Mouse (Mus musculus) MEL (cell line): ENCODE measurements at regions not wholly inside any gene's neighbourhood (a gene's known extent, or its start where the extent isn't known, plus 50 kb on each side); places are given as distances from the start of the nearest gene placed in this dataset.

Experiments
- DNase-seq: peaks from one replicate; pipeline ENCODE4 v3.0.0; 2011; ENCODE audit warnings: low read depth, low spot score
- H3K27ac ChIP-seq: 2 replicates; pipeline ENCODE4 v1.5.1; 2012; ENCODE audit warnings: low read depth, mild to moderate bottlenecking, control low read depth, low read length, moderate library complexity; ENCODE audit not compliant: control insufficient read depth
- H3K27me3 ChIP-seq, 2 experiments: fragments of 150-350 bp in 1 of 2; sonication (generic) in 1 of 2; 2 replicates each; pipeline ENCODE4 v1.6.1; 2012; ENCODE audit warnings: low read length in 2 of 2, mild to moderate bottlenecking in 2 of 2, improper control_type of control experiment in 1 of 2, moderate library complexity in 1 of 2; ENCODE audit not compliant: insufficient read depth in 2 of 2, control insufficient read depth in 1 of 2
- H3K36me3 ChIP-seq, 2 experiments: 2 replicates each; pipeline ENCODE4 v1.6.1; 2012 to 2014; ENCODE audit warnings: low read length in 2 of 2, improper control_type of control experiment in 1 of 2, inconsistent platforms in 1 of 2, mild to moderate bottlenecking in 1 of 2; ENCODE audit not compliant: insufficient read depth in 2 of 2, control insufficient read depth in 1 of 2
- H3K4me1 ChIP-seq, 2 experiments: fragments of 150-350 bp in 1 of 2; sonication (generic) in 1 of 2; 2 replicates each; pipeline ENCODE4 v1.6.1; 2012; ENCODE audit warnings: low read length in 2 of 2, improper control_type of control experiment in 1 of 2, mild to moderate bottlenecking in 1 of 2; ENCODE audit not compliant: insufficient read depth in 2 of 2, control insufficient read depth in 1 of 2
- H3K4me3 ChIP-seq, 2 experiments: fragments of 150-350 bp in 1 of 2; sonication (generic) in 1 of 2; 2 replicates each; pipeline ENCODE4 v1.5.1; 2012; ENCODE audit warnings: low read depth in 2 of 2, low read length in 2 of 2, mild to moderate bottlenecking in 2 of 2, moderate library complexity in 2 of 2, control low read depth in 1 of 2, improper control_type of control experiment in 1 of 2; ENCODE audit not compliant: control insufficient read depth in 1 of 2, insufficient read depth in 1 of 2
- H3K79me2 ChIP-seq: 2 replicates; pipeline ENCODE4 v1.6.1; 2012; ENCODE audit warnings: mild to moderate bottlenecking, low read length, moderate library complexity; ENCODE audit not compliant: control insufficient read depth, poor library complexity, insufficient read depth
- H3K9ac ChIP-seq: 2 replicates; pipeline ENCODE4 v1.6.1; 2012; ENCODE audit warnings: low read depth, mild to moderate bottlenecking, control low read depth, low read length, moderate library complexity; ENCODE audit not compliant: control insufficient read depth, poor library complexity, severe bottlenecking
- H3K9me3 ChIP-seq: fragments of 150-350 bp; sonication (generic); replicated peaks from 2 replicates; pipeline ENCODE4 v1.6.1; 2012; ENCODE audit warnings: mild to moderate bottlenecking, low read length, improper control_type of control experiment, moderate library complexity; ENCODE audit not compliant: insufficient read depth
- CHD2 ChIP-seq: IDR thresholded peaks from 2 replicates; pipeline ENCODE4 v1.6.1; 2011; ENCODE audit warnings: low read length, improper control_type of control experiment
- CTCF ChIP-seq, 3 experiments: IDR thresholded peaks in 2 of 3; conservative IDR thresholded peaks in 1 of 3; 2 replicates each; pipeline ENCODE4 v1.5.1; 2011 to 2012; ENCODE audit warnings: low read length in 3 of 3, low read depth in 2 of 3, mild to moderate bottlenecking in 2 of 3, improper control_type of control experiment in 1 of 3, inconsistent platforms in 1 of 3, mixed read lengths in 1 of 3, moderate library complexity in 1 of 3; ENCODE audit not compliant: control insufficient read depth in 1 of 3, insufficient read depth in 1 of 3, poor library complexity in 1 of 3, severe bottlenecking in 1 of 3
- ELF1 ChIP-seq: IDR thresholded peaks from 2 replicates; pipeline ENCODE4 v1.6.1; 2014; ENCODE audit warnings: low read depth, mild to moderate bottlenecking, inconsistent platforms, low read length, improper control_type of control experiment, moderate library complexity
- GATA1 ChIP-seq: IDR thresholded peaks from 2 replicates; pipeline ENCODE4 v1.6.1; 2011; ENCODE audit warnings: low read depth, low read length, improper control_type of control experiment
- JUND ChIP-seq: IDR thresholded peaks from 2 replicates; pipeline ENCODE4 v1.6.1; 2011; ENCODE audit warnings: low read depth, mild to moderate bottlenecking, improper control_type of control experiment, low read length
- MAFK ChIP-seq: IDR thresholded peaks from 2 replicates; pipeline ENCODE4 v1.6.1; 2011; ENCODE audit warnings: low read depth, mild to moderate bottlenecking, low read length, improper control_type of control experiment, borderline replicate concordance
- MAX ChIP-seq: IDR thresholded peaks from 2 replicates; pipeline ENCODE4 v1.6.1; 2011; ENCODE audit warnings: low read length, improper control_type of control experiment
- MXI1 ChIP-seq: IDR thresholded peaks from 2 replicates; pipeline ENCODE4 v1.6.1; 2011; ENCODE audit warnings: mild to moderate bottlenecking, low read depth, low read length, improper control_type of control experiment
- MYC ChIP-seq: IDR thresholded peaks from 2 replicates; pipeline ENCODE4 v1.6.1; 2011; ENCODE audit warnings: low read depth, mild to moderate bottlenecking, low read length, improper control_type of control experiment, moderate library complexity
- POLR2A ChIP-seq, 2 experiments: IDR thresholded peaks; 2 replicates each; pipeline ENCODE4 v1.6.1; 2011 to 2012; ENCODE audit warnings: low read length in 2 of 2, mild to moderate bottlenecking in 2 of 2, control low read depth in 1 of 2, improper control_type of control experiment in 1 of 2, low read depth in 1 of 2, moderate library complexity in 1 of 2; ENCODE audit not compliant: control insufficient read depth in 1 of 2, insufficient read depth in 1 of 2, poor library complexity in 1 of 2
- POLR2AphosphoS2 ChIP-seq: IDR thresholded peaks from 2 replicates; pipeline ENCODE4 v1.6.1; 2011; ENCODE audit warnings: low read length, improper control_type of control experiment
- RCOR1 ChIP-seq: IDR thresholded peaks from 2 replicates; pipeline ENCODE4 v1.6.1; 2012; ENCODE audit warnings: low read depth, mild to moderate bottlenecking, inconsistent platforms, low read length, improper control_type of control experiment
- SMC3 ChIP-seq: IDR thresholded peaks from 2 replicates; pipeline ENCODE4 v1.6.1; 2011; ENCODE audit warnings: low read depth, low read length, improper control_type of control experiment
- TAL1 ChIP-seq: IDR thresholded peaks from 2 replicates; pipeline ENCODE4 v1.6.1; 2012; ENCODE audit warnings: mild to moderate bottlenecking, inconsistent platforms, low read length, moderate library complexity, mixed read lengths
- TBP ChIP-seq: IDR thresholded peaks from 2 replicates; pipeline ENCODE4 v1.8.0; 2011; ENCODE audit warnings: low read depth, low read length, improper control_type of control experiment
- ZMIZ1 ChIP-seq: IDR thresholded peaks from 2 replicates; pipeline ENCODE4 v1.6.1; 2012; ENCODE audit warnings: low read depth, mild to moderate bottlenecking, inconsistent platforms, low read length, improper control_type of control experiment, moderate library complexity
- ZNF384 ChIP-seq: IDR thresholded peaks from 2 replicates; pipeline ENCODE4 v1.6.1; 2012; ENCODE audit warnings: low read depth, mild to moderate bottlenecking, inconsistent platforms, low read length, improper control_type of control experiment

GRCm38 (mm10) chr3:137193873-137194272 is 147.0 kb upstream of the Emcn start:
- Histone ChIP-seq H3K36me3 (no peaks in the 10 kb centered on the region), H3K4me1 (no peaks in the 10 kb centered on the region), H3K9ac (no peak overlapping the region), H3K4me3 (no peak overlapping the region), H3K9me3 (no peaks in the 10 kb centered on the region), H3K79me2 (no peaks in the 10 kb centered on the region), H3K27me3 (no peaks in the 10 kb centered on the region), H3K27ac (no peak overlapping the region)
- DNase-seq = no peak
- TF ChIP-seq CTCF (IDR thresholded peaks at IDR 0.05 in 2 of 3, conservative IDR thresholded peaks at IDR 0.05 in 1 of 3; ENCODE audit: control insufficient read depth in 1 of 3, insufficient read depth in 1 of 3, low read depth in 2 of 3, low read length in 3 of 3, poor library complexity in 1 of 3, severe bottlenecking in 1 of 3) (no peak), POLR2AphosphoS2 (no peak), POLR2A (IDR thresholded peaks at IDR 0.05; ENCODE audit: control insufficient read depth in 1 of 2, insufficient read depth in 1 of 2, low read depth in 1 of 2, low read length in 2 of 2, poor library complexity in 1 of 2) (no peak), ELF1 (no peak), MXI1 (no peak), JUND (no peak), ZNF384 (no peak), RCOR1 (no peak)

- H3K9ac ChIP-seq = no peak overlapping the region
- no peaks in the 10 kb centered on the region for H3K79me2 ChIP-seq
- no peak overlapping the region for H3K27ac ChIP-seq
- no peaks in the 10 kb centered on the region; a peak in 1 of 4 replicates for H3K27me3 ChIP-seq
- DNase-seq = no peak
- H3K9me3 ChIP-seq = no peaks in the 10 kb centered on the region
- H3K4me3 ChIP-seq = no peak overlapping the region
- H3K4me1 ChIP-seq = no peaks in the 10 kb centered on the region
- H3K36me3 ChIP-seq = no peaks in the 10 kb centered on the region
- no peak for TF ChIP-seq ZNF384
- TF ChIP-seq GATA1 = no peak
- TF ChIP-seq MYC = no peak
- TF ChIP-seq MAX = no peak
- no peak for TF ChIP-seq TBP
- TF ChIP-seq POLR2A (IDR thresholded peaks at IDR 0.05; ENCODE audit: control insufficient read depth in 1 of 2, insufficient read depth in 1 of 2, low read depth in 1 of 2, low read length in 2 of 2, poor library complexity in 1 of 2) = no peak
- TF ChIP-seq MAFK = no peak
- TF ChIP-seq, all 39 proteins: peak for 0
Observed at GRCm38 (mm10) chr3:137211667-137212066, 129.2 kb upstream of the Emcn start.

GRCm38 (mm10) chr3:137216036-137216435 is 124.8 kb upstream of the Emcn start:
- no peaks in the 10 kb centered on the region for H3K9me3 ChIP-seq
- no peak for DNase-seq
- H3K79me2 ChIP-seq = no peaks in the 10 kb centered on the region
- no peak overlapping the region for H3K4me3 ChIP-seq
- TF ChIP-seq ZMIZ1 (no peak), RCOR1 (no peak), POLR2AphosphoS2 (no peak), CHD2 (no peak), GATA1 (no peak), TAL1 (no peak), SMC3 (no peak), MAX (no peak), JUND (no peak), MYC (no peak), MAFK (no peak)
- H3K36me3 ChIP-seq = no peaks in the 10 kb centered on the region
- H3K27ac ChIP-seq = no peak overlapping the region
- no peaks in the 10 kb centered on the region; a peak in 1 of 4 replicates for H3K27me3 ChIP-seq
- no peaks in the 10 kb centered on the region for H3K4me1 ChIP-seq
- no peak overlapping the region for H3K9ac ChIP-seq
